Mouse (Mus musculus) naive thymus-derived CD4-positive, alpha-beta T cell, adult 2 months (primary cell): ENCODE measurements around the gene Klrb1.
A peak's percentile ranks its signal among the peaks of the same experiment; 100 is the strongest.
"Not testable (repeated sequence)": the region's sequence is repeated elsewhere in the genome, so short reads cannot be mapped to it uniquely, and the experiment has no call there.

Source experiments
- DNase-seq: peaks from one replicate; pipeline ENCODE4 v3.0.0-alpha.2; 2011; ENCODE audit warnings: low read depth

The Klrb1 gene

GRCm38 (mm10) chr6:128722959-128723358 is at the start of gene Klrb1:
TSS of gene Klrb1 (minus strand) at chr6:128723059.
- DNase-seq = no peak

- DNase-seq = no peak
Measured at GRCm38 (mm10) chr6:128769481-128770253, 46.8 kb upstream of the Klrb1 start.

- DNase-seq = no peak
Measured at GRCm38 (mm10) chr6:128768047-128768446, 45.2 kb upstream of the Klrb1 start.

GRCm38 (mm10) chr6:128766486-128767254 is 43.8 kb upstream of the Klrb1 start:
- peak; percentile 81 for DNase-seq

GRCm38 (mm10) chr6:128765211-128765610 is 42.4 kb upstream of the Klrb1 start:
- no peak for DNase-seq

GRCm38 (mm10) chr6:128764598-128764997 is 41.7 kb upstream of the Klrb1 start:
- DNase-seq = no peak

- DNase-seq = peak; percentile 100
Measured at GRCm38 (mm10) chr6:128763736-128764523, 41.1 kb upstream of the Klrb1 start.

- not testable (repeated sequence) for DNase-seq
Measured at GRCm38 (mm10) chr6:128762892-128763670, 40.2 kb upstream of the Klrb1 start.

- DNase-seq = peak; percentile 57
Measured at GRCm38 (mm10) chr6:128761144-128761540, 38.3 kb upstream of the Klrb1 start.

- DNase-seq = peak; percentile 95
Measured at GRCm38 (mm10) chr6:128760416-128761143, 37.7 kb upstream of the Klrb1 start.

GRCm38 (mm10) chr6:128760016-128760415 is 37.2 kb upstream of the Klrb1 start:
- DNase-seq = peak; percentile 96

- DNase-seq = peak; percentile 18
Measured at GRCm38 (mm10) chr6:128759221-128759950, 36.5 kb upstream of the Klrb1 start.

- not testable (repeated sequence) for DNase-seq
Measured at GRCm38 (mm10) chr6:128755402-128755763, 32.5 kb upstream of the Klrb1 start.

- DNase-seq = not testable (repeated sequence)
Measured at GRCm38 (mm10) chr6:128754748-128755401, 32.0 kb upstream of the Klrb1 start.

GRCm38 (mm10) chr6:128754265-128754664 is 31.4 kb upstream of the Klrb1 start:
- peak; percentile 58 for DNase-seq

GRCm38 (mm10) chr6:128753610-128754224 is 30.9 kb upstream of the Klrb1 start:
- DNase-seq = peak; percentile 73

- DNase-seq = not testable (repeated sequence)
Measured at GRCm38 (mm10) chr6:128747006-128747405, 24.1 kb upstream of the Klrb1 start.

- DNase-seq = no peak
Measured at GRCm38 (mm10) chr6:128737445-128737844, 14.6 kb upstream of the Klrb1 start.

GRCm38 (mm10) chr6:128736100-128736499 is 13.2 kb upstream of the Klrb1 start:
- peak; percentile 45 for DNase-seq
